Mouse (Mus musculus): ENCODE measurements around the gene Mtss1l. TPM values are rescaled to one million over a fixed set of nuclear protein-coding genes. Genes with fewer than 3 reads are reported as not detected.
A peak's percentile ranks its signal among the peaks of the same experiment; 100 is the strongest.

Gene Mtss1l
- polyA plus RNA-seq (2014; fragmentation: Nextera tagmentation; extraction: Ambion mirVana): 9.2 and 9.5 TPM in 2 replicates

DNA sequence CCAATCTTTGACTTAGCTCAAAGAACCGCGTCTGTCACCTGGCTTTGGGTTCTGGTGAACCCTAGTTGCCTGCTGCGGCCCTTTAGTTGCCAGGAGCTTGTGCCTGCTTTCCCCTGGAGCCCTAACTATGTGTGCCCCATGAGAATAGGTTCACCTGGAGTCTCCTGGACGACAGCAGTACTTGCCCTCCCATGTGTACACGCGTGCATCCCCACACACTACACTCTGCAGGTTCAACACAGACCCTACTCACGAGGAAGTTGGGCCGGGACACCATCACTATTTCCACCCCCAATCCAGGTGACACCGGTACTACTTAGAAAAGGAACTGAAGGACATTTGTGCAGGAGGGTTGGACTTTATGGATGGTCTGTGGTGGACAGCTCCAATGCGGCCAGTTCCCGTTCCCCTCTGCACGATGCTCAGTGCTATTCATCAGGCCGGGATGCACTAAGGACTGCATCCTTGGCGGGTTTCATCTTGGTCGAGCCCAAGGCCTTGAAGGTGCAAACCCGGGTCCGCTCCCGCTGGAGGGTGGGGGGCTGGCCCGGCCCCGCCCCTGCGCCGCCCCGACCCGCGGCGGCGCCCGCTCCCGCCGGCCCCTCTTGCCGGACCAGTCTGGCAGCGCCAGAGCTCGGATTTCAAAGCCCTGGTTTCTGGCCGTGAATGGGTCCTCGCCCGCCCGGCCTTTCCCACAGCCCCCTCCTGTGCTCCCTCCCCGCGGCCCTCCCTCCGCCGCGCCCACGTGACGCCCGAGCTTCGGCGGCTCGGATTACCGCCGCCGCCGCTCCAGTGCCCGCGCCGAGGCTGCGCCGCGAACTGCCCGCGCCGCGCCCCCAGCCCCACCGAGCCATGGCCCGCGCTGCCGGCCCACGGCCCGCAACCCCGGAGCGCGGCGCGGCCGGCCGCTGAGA lies at the start of gene Mtss1l:
Mtss1l (plus strand) TSS at position 792 of the 914 bp plus-strand sequence.
- H3K4me2 ChIP-seq: peak within 1 kb of the TSS; percentile 66
- H3K27me3 ChIP-seq (ENCODE audit: control insufficient read depth, insufficient read depth, low read length): no peaks in the 10 kb centered on the region; the same call in 1 of the 2 replicates
- H3K9me3 ChIP-seq (replicated peaks; ENCODE audit: control insufficient read depth, low read length): no peaks in the 10 kb centered on the region
- peak within 1 kb of the TSS; percentile 87 for H3K27ac ChIP-seq (ENCODE audit: low read depth, low read length)
- H3K36me3 ChIP-seq (ENCODE audit: control insufficient read depth, insufficient read depth, low read length): no peaks in the 10 kb centered on the region; the same call in 1 of the 2 replicates
- peak; percentile 79 for ATAC-seq (replicated peaks; ENCODE audit: insufficient number of reproducible peaks, low FRiP score, low TSS enrichment)
- peaks cover 69% of the 10 kb centered on the region for H3K4me1 ChIP-seq (ENCODE audit: control insufficient read depth, insufficient read depth, low read length)
- H3K9ac ChIP-seq (ENCODE audit: low read depth, low read length): peak within 1 kb of the TSS; percentile 87
- peak within 1 kb of the TSS; percentile 73 for H3K4me3 ChIP-seq (ENCODE audit: low read depth, low read length)
- WGBS (ENCODE audit: insufficient replicate concordance): 5% methylated on average over 53 of the region's 75 CpGs

GRCm38 (mm10) chr8:110672133-110672532 lies 49.1 kb upstream of the Mtss1l start:
- H3K9ac ChIP-seq (ENCODE audit: low read depth, low read length): no peak overlapping the region
- H3K9me3 ChIP-seq (replicated peaks; ENCODE audit: control insufficient read depth, low read length): no peaks in the 10 kb centered on the region
- peaks cover 15% of the 10 kb centered on the region for H3K4me1 ChIP-seq (ENCODE audit: control insufficient read depth, insufficient read depth, low read length)
- no peak for ATAC-seq (replicated peaks; ENCODE audit: insufficient number of reproducible peaks, low FRiP score, low TSS enrichment)
- H3K4me2 ChIP-seq: no peak overlapping the region
- no peak overlapping the region for H3K4me3 ChIP-seq (ENCODE audit: low read depth, low read length)
- WGBS (ENCODE audit: insufficient replicate concordance): 75% methylated on average over 2 of the region's 2 CpGs
- H3K27me3 ChIP-seq (ENCODE audit: control insufficient read depth, insufficient read depth, low read length): no peaks in the 10 kb centered on the region
- no peak overlapping the region for H3K27ac ChIP-seq (ENCODE audit: low read depth, low read length)
- no peaks in the 10 kb centered on the region; the same call in 1 of the 2 replicates for H3K36me3 ChIP-seq (ENCODE audit: control insufficient read depth, insufficient read depth, low read length)

- H3K4me3 ChIP-seq (ENCODE audit: low read depth, low read length): no peak overlapping the region
- no peaks in the 10 kb centered on the region for H3K27me3 ChIP-seq (ENCODE audit: control insufficient read depth, insufficient read depth, low read length)
- no peak overlapping the region for H3K4me2 ChIP-seq
- H3K27ac ChIP-seq (ENCODE audit: low read depth, low read length): no peak overlapping the region
- 69% methylated on average over 2 of the region's 2 CpGs for WGBS (ENCODE audit: insufficient replicate concordance)
- H3K9me3 ChIP-seq (replicated peaks; ENCODE audit: control insufficient read depth, low read length): no peaks in the 10 kb centered on the region
- ATAC-seq (replicated peaks; ENCODE audit: insufficient number of reproducible peaks, low FRiP score, low TSS enrichment): no peak
- no peak overlapping the region for H3K9ac ChIP-seq (ENCODE audit: low read depth, low read length)
- no peaks in the 10 kb centered on the region; the same call in 1 of the 2 replicates for H3K36me3 ChIP-seq (ENCODE audit: control insufficient read depth, insufficient read depth, low read length)
- peaks cover 15% of the 10 kb centered on the region for H3K4me1 ChIP-seq (ENCODE audit: control insufficient read depth, insufficient read depth, low read length)
These were observed 48.1 kb upstream of the Mtss1l start for GRCm38 (mm10) chr8:110673168-110673567.

GRCm38 (mm10) chr8:110674589-110674988 lies 46.7 kb upstream of the Mtss1l start:
- H3K4me2 ChIP-seq: no peak overlapping the region
- no peak overlapping the region for H3K4me3 ChIP-seq (ENCODE audit: low read depth, low read length)
- no peaks in the 10 kb centered on the region; the same call in 1 of the 2 replicates for H3K36me3 ChIP-seq (ENCODE audit: control insufficient read depth, insufficient read depth, low read length)
- WGBS (ENCODE audit: insufficient replicate concordance): 95% methylated on average over 1 of the region's 1 CpGs
- no peaks in the 10 kb centered on the region for H3K9me3 ChIP-seq (replicated peaks; ENCODE audit: control insufficient read depth, low read length)
- H3K4me1 ChIP-seq (ENCODE audit: control insufficient read depth, insufficient read depth, low read length): peaks cover 22% of the 10 kb centered on the region
- H3K27ac ChIP-seq (ENCODE audit: low read depth, low read length): no peak overlapping the region
- H3K27me3 ChIP-seq (ENCODE audit: control insufficient read depth, insufficient read depth, low read length): no peaks in the 10 kb centered on the region
- H3K9ac ChIP-seq (ENCODE audit: low read depth, low read length): no peak overlapping the region
- no peak for ATAC-seq (replicated peaks; ENCODE audit: insufficient number of reproducible peaks, low FRiP score, low TSS enrichment)

GRCm38 (mm10) chr8:110676702-110677101 lies 44.6 kb upstream of the Mtss1l start:
- H3K27me3 ChIP-seq (ENCODE audit: control insufficient read depth, insufficient read depth, low read length): no peaks in the 10 kb centered on the region
- H3K9me3 ChIP-seq (replicated peaks; ENCODE audit: control insufficient read depth, low read length): no peaks in the 10 kb centered on the region
- no peak overlapping the region for H3K9ac ChIP-seq (ENCODE audit: low read depth, low read length)
- ATAC-seq (replicated peaks; ENCODE audit: insufficient number of reproducible peaks, low FRiP score, low TSS enrichment): 0 out of 2 replicates have a peak, but pooled peaks have one; percentile 40
- no peak overlapping the region for H3K4me3 ChIP-seq (ENCODE audit: low read depth, low read length)
- H3K4me1 ChIP-seq (ENCODE audit: control insufficient read depth, insufficient read depth, low read length): peaks cover 13% of the 10 kb centered on the region
- WGBS (ENCODE audit: insufficient replicate concordance): 27% methylated on average over 5 of the region's 5 CpGs
- peak overlapping the region; percentile 89 for H3K27ac ChIP-seq (ENCODE audit: low read depth, low read length)
- H3K4me2 ChIP-seq: peak overlapping the region; percentile 27
- H3K36me3 ChIP-seq (ENCODE audit: control insufficient read depth, insufficient read depth, low read length): no peaks in the 10 kb centered on the region; the same call in 1 of the 2 replicates

DNA sequence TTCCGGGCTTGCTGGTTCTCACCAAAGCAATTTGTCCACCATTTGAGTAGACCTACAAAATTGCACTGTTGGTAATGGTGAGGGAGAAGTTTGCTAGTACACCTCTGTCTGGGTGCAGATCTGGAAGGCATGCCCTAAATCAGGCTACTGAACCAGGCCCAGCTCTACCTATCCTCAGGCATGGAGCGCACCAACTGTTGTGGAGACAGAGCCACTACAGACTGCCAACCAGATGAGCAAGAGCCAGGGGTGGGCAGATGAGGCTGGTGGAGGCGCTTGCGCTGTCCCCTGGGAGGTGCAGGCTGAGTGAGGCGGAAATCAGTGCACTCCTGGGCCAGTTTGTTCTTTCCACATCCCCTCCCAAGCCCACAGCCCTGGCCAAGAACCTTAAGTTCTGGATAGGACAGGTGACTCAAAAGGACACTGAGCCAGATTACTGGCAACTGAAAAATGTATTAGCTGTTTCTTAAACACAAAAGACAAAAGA lies 44.1 kb upstream of the Mtss1l start:
- no peaks in the 10 kb centered on the region for H3K9me3 ChIP-seq (replicated peaks; ENCODE audit: control insufficient read depth, low read length)
- no peak overlapping the region for H3K4me2 ChIP-seq
- no peak for ATAC-seq (replicated peaks; ENCODE audit: insufficient number of reproducible peaks, low FRiP score, low TSS enrichment)

DNA sequence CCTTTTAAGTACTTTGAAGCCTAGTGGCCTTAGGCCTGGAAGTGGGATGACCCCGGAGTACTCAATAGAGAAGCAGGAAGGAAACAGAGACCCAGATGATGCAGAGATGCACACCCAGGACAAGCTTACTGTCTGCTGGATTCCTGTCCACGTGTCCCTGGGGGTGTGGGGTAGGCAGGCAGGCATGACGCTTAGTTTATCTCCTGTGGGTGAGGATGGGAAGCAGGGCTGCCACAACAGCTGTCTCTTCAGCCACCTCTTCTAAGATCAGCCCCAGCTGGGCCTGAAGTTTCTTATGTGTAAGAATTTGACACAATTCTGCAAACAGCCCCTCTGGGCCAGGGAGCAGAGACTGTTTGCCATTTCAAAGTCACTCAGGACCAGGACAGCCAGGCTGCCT lies 42.3 kb upstream of the Mtss1l start:
- WGBS (ENCODE audit: insufficient replicate concordance): 56% methylated on average over 3 of the region's 3 CpGs
- peaks cover 6% of the 10 kb centered on the region for H3K36me3 ChIP-seq (ENCODE audit: control insufficient read depth, insufficient read depth, low read length)
- no peaks in the 10 kb centered on the region for H3K9me3 ChIP-seq (replicated peaks; ENCODE audit: control insufficient read depth, low read length)
- no peak for ATAC-seq (replicated peaks; ENCODE audit: insufficient number of reproducible peaks, low FRiP score, low TSS enrichment)
- H3K4me3 ChIP-seq (ENCODE audit: low read depth, low read length): no peak overlapping the region
- no peak overlapping the region for H3K27ac ChIP-seq (ENCODE audit: low read depth, low read length)
- H3K9ac ChIP-seq (ENCODE audit: low read depth, low read length): no peak overlapping the region
- no peak overlapping the region for H3K4me2 ChIP-seq
- H3K27me3 ChIP-seq (ENCODE audit: control insufficient read depth, insufficient read depth, low read length): no peaks in the 10 kb centered on the region
- peaks cover 13% of the 10 kb centered on the region for H3K4me1 ChIP-seq (ENCODE audit: control insufficient read depth, insufficient read depth, low read length)

More for the DNA sequence above, 44.1 kb upstream of the Mtss1l start:
- H3K27me3 ChIP-seq (ENCODE audit: control insufficient read depth, insufficient read depth, low read length): no peaks in the 10 kb centered on the region
- H3K4me1 ChIP-seq (ENCODE audit: control insufficient read depth, insufficient read depth, low read length): peaks cover 13% of the 10 kb centered on the region
- 90% methylated on average over 5 of the region's 5 CpGs for WGBS (ENCODE audit: insufficient replicate concordance)
- no peak overlapping the region for H3K9ac ChIP-seq (ENCODE audit: low read depth, low read length)
- peak overlapping the region; percentile 89 for H3K27ac ChIP-seq (ENCODE audit: low read depth, low read length)
- no peaks in the 10 kb centered on the region; the same call in 1 of the 2 replicates for H3K36me3 ChIP-seq (ENCODE audit: control insufficient read depth, insufficient read depth, low read length)
- H3K4me3 ChIP-seq (ENCODE audit: low read depth, low read length): no peak overlapping the region

- peak overlapping the region; percentile 54; the same call in 1 of the 2 replicates for H3K27ac ChIP-seq (ENCODE audit: low read depth, low read length)
- peaks cover 9% of the 10 kb centered on the region for H3K36me3 ChIP-seq (ENCODE audit: control insufficient read depth, insufficient read depth, low read length)
- no peak overlapping the region for H3K4me3 ChIP-seq (ENCODE audit: low read depth, low read length)
- WGBS (ENCODE audit: insufficient replicate concordance): 55% methylated on average over 5 of the region's 5 CpGs
- peaks cover 24% of the 10 kb centered on the region for H3K4me1 ChIP-seq (ENCODE audit: control insufficient read depth, insufficient read depth, low read length)
- H3K27me3 ChIP-seq (ENCODE audit: control insufficient read depth, insufficient read depth, low read length): no peaks in the 10 kb centered on the region
- H3K4me2 ChIP-seq: no peak overlapping the region
- H3K9me3 ChIP-seq (replicated peaks; ENCODE audit: control insufficient read depth, low read length): no peaks in the 10 kb centered on the region
- no peak for ATAC-seq (replicated peaks; ENCODE audit: insufficient number of reproducible peaks, low FRiP score, low TSS enrichment)
- no peak overlapping the region for H3K9ac ChIP-seq (ENCODE audit: low read depth, low read length)
These were observed 33.5 kb upstream of the Mtss1l start for GRCm38 (mm10) chr8:110687726-110688125.

Data from heart, embryonic 11.5 days (tissue).